ENCODE assay signal across 33 mouse cellular contexts in the genomic region with DNA sequence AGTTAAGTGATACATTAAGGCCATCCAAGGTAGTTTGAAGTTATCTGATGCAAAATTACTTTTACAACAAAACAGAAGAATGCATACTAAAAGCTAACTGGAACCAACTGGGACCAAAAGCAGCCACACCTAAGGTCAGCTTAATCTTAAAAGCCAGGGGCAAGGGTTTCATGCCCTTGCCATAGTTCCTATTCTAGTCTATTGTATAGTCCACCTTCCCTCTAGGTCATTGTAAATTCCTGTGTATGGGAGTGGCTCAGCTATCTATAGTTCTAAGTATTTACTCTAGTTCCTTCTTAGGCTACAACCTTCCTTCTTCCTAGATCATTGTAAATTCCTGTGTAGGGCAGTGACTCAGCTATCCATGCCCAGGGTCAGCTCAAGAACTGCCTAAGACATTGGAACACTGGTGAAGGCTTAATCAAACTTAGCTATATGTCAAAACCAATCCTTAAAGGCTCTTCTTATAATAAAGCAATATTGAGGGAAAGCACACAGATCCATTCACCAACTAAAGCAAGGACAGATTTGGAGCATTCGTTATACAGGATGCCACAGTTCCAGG. TPM values are rescaled to one million over a fixed set of nuclear protein-coding genes. Genes with fewer than 3 reads are reported as not detected.
"Had no signal": no experiment of that assay in that cellular context is flagged by ENCODE, and none has a peak within 500 bp of the region (broad histone marks: within the 10 kb centered on the region; RNA-seq: fewer than 3 reads in every experiment).

No protein-coding gene starts in this region.

RNA-seq across cellular contexts. Expression of a gene that starts 15.2 kb away (rescaled TPM):
- total RNA-seq: common myeloid progenitor, adult 5-6 weeks; forebrain, postnatal 0 days; gastrocnemius, adult 18-20 months; gastrocnemius, adult 2 months; gastrocnemius, adult 8-10 months; gastrocnemius, postnatal 10 days; gastrocnemius, postnatal 14 days; gastrocnemius, postnatal 25 days; gastrocnemius, postnatal 36 days; gastrocnemius, postnatal 4 days; granulocyte monocyte progenitor cell, adult 5-6 weeks; heart, adult 18-20 months; heart, adult 2 months; heart, adult 8-10 months had no signal
- polyA plus RNA-seq: cortical plate, adult 2 months; embryonic facial prominence, embryonic 10.5 days; embryonic facial prominence, embryonic 11.5 days; embryonic facial prominence, embryonic 12.5 days; embryonic facial prominence, embryonic 13.5 days; embryonic facial prominence, embryonic 14.5 days; embryonic facial prominence, embryonic 15.5 days; erythroblast, embryonic 14.5 days; forebrain, embryonic 10.5 days; forebrain, embryonic 11.5 days; forebrain, embryonic 12.5 days; forebrain, embryonic 13.5 days; forebrain, embryonic 14.5 days; forebrain, embryonic 15.5 days; forebrain, embryonic 16.5 days; forebrain, postnatal 0 days; frontal cortex, adult 2 months; gonadal fat pad, adult 2 months; heart, adult 2 months; heart, embryonic 10.5 days; heart, embryonic 11.5 days had no signal

RNA-seq across cellular contexts. Expression of a gene that starts 15.7 kb away (rescaled TPM):
- total RNA-seq: common myeloid progenitor, adult 5-6 weeks; forebrain, postnatal 0 days; gastrocnemius, adult 18-20 months; gastrocnemius, adult 2 months; gastrocnemius, adult 8-10 months; gastrocnemius, postnatal 10 days; gastrocnemius, postnatal 14 days; gastrocnemius, postnatal 25 days; gastrocnemius, postnatal 36 days; gastrocnemius, postnatal 4 days; granulocyte monocyte progenitor cell, adult 5-6 weeks; heart, adult 18-20 months; heart, adult 2 months; heart, adult 8-10 months had no signal
- polyA plus RNA-seq: cortical plate, adult 2 months; embryonic facial prominence, embryonic 10.5 days; embryonic facial prominence, embryonic 11.5 days; embryonic facial prominence, embryonic 12.5 days; embryonic facial prominence, embryonic 13.5 days; embryonic facial prominence, embryonic 14.5 days; erythroblast, embryonic 14.5 days; forebrain, embryonic 10.5 days; forebrain, embryonic 11.5 days; forebrain, embryonic 12.5 days; forebrain, embryonic 13.5 days; forebrain, embryonic 14.5 days; forebrain, embryonic 15.5 days; forebrain, embryonic 16.5 days; forebrain, postnatal 0 days; frontal cortex, adult 2 months; gonadal fat pad, adult 2 months; heart, adult 2 months; heart, embryonic 10.5 days; heart, embryonic 11.5 days had no signal

RNA-seq across cellular contexts. Expression of a gene that starts 24.8 kb away (rescaled TPM):
- total RNA-seq: common myeloid progenitor, adult 5-6 weeks; forebrain, postnatal 0 days; gastrocnemius, adult 18-20 months; gastrocnemius, adult 2 months; gastrocnemius, adult 8-10 months; gastrocnemius, postnatal 10 days; gastrocnemius, postnatal 14 days; gastrocnemius, postnatal 25 days; gastrocnemius, postnatal 36 days; gastrocnemius, postnatal 4 days; granulocyte monocyte progenitor cell, adult 5-6 weeks; heart, adult 18-20 months; heart, adult 2 months; heart, adult 8-10 months had no signal
- polyA plus RNA-seq: cortical plate, adult 2 months; embryonic facial prominence, embryonic 11.5 days; embryonic facial prominence, embryonic 12.5 days; embryonic facial prominence, embryonic 13.5 days; embryonic facial prominence, embryonic 14.5 days; erythroblast, embryonic 14.5 days; forebrain, embryonic 10.5 days; forebrain, embryonic 11.5 days; forebrain, embryonic 13.5 days; forebrain, embryonic 14.5 days; forebrain, embryonic 15.5 days; forebrain, embryonic 16.5 days; forebrain, postnatal 0 days; gonadal fat pad, adult 2 months; heart, adult 2 months; heart, embryonic 10.5 days; heart, embryonic 11.5 days had no signal

RNA-seq across cellular contexts. Expression of a gene that starts 26.6 kb away (rescaled TPM):
- total RNA-seq: common myeloid progenitor, adult 5-6 weeks; forebrain, postnatal 0 days; gastrocnemius, adult 18-20 months; gastrocnemius, adult 2 months; gastrocnemius, adult 8-10 months; gastrocnemius, postnatal 10 days; gastrocnemius, postnatal 14 days; gastrocnemius, postnatal 25 days; gastrocnemius, postnatal 36 days; gastrocnemius, postnatal 4 days; granulocyte monocyte progenitor cell, adult 5-6 weeks; heart, adult 18-20 months; heart, adult 2 months; heart, adult 8-10 months had no signal
- polyA plus RNA-seq: cortical plate, adult 2 months; embryonic facial prominence, embryonic 10.5 days; embryonic facial prominence, embryonic 11.5 days; embryonic facial prominence, embryonic 12.5 days; embryonic facial prominence, embryonic 13.5 days; embryonic facial prominence, embryonic 14.5 days; erythroblast, embryonic 14.5 days; forebrain, embryonic 10.5 days; forebrain, embryonic 11.5 days; forebrain, embryonic 12.5 days; forebrain, embryonic 13.5 days; forebrain, embryonic 14.5 days; forebrain, embryonic 15.5 days; forebrain, embryonic 16.5 days; forebrain, postnatal 0 days; frontal cortex, adult 2 months; gonadal fat pad, adult 2 months; heart, adult 2 months; heart, embryonic 10.5 days; heart, embryonic 11.5 days had no signal

RNA-seq across cellular contexts. Expression of a gene that starts 32.7 kb away (rescaled TPM):
- total RNA-seq: common myeloid progenitor, adult 5-6 weeks; forebrain, postnatal 0 days; gastrocnemius, adult 18-20 months; gastrocnemius, adult 2 months; gastrocnemius, adult 8-10 months; gastrocnemius, postnatal 10 days; gastrocnemius, postnatal 14 days; gastrocnemius, postnatal 25 days; gastrocnemius, postnatal 36 days; gastrocnemius, postnatal 4 days; granulocyte monocyte progenitor cell, adult 5-6 weeks; heart, adult 18-20 months; heart, adult 2 months; heart, adult 8-10 months had no signal
- polyA plus RNA-seq: cortical plate, adult 2 months; embryonic facial prominence, embryonic 10.5 days; embryonic facial prominence, embryonic 11.5 days; embryonic facial prominence, embryonic 12.5 days; embryonic facial prominence, embryonic 13.5 days; embryonic facial prominence, embryonic 14.5 days; embryonic facial prominence, embryonic 15.5 days; erythroblast, embryonic 14.5 days; forebrain, embryonic 10.5 days; forebrain, embryonic 11.5 days; forebrain, embryonic 12.5 days; forebrain, embryonic 13.5 days; forebrain, embryonic 14.5 days; forebrain, embryonic 15.5 days; forebrain, embryonic 16.5 days; forebrain, postnatal 0 days; frontal cortex, adult 2 months; gonadal fat pad, adult 2 months; heart, adult 2 months; heart, embryonic 10.5 days; heart, embryonic 11.5 days had no signal
